Mouse (Mus musculus) T-helper 1 cell (primary cell): ENCODE data around the gene Aifm2.

Experiments
- in situ Hi-C: fragments of 300-600 bp; cut with MboI, MseI; formaldehyde crosslinking; loops from one replicate; pipeline ENCODE4 v1.15.1; 2025; ENCODE audit warnings: high pct_unique_total_duplicates

The Aifm2 gene

DNA sequence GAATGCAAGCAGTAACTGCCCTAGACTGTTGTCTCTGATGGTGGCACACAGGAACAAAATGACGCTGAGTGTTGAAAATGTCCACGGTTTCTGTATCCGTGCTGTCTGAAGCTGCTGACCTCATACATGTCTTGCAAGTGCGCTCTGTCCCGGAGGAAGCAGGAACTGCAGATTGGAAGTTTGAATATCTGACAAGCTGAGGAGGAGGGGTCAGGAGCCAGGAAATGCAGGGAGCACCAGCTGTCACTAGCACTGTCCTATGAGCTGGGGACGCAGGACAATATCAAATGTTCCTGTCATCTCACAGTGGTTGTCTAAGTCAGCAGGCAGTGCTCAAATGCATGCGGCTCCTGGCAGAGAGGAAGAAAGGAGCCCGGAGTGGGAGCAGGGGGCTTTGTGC, 49.6 kb downstream of the Aifm2 start:
- in situ Hi-C loops, result loop anchor here (5.0 kb wide), 1 partner anchor 103 kb away; no protein-coding TSS in a partner anchor

DNA sequence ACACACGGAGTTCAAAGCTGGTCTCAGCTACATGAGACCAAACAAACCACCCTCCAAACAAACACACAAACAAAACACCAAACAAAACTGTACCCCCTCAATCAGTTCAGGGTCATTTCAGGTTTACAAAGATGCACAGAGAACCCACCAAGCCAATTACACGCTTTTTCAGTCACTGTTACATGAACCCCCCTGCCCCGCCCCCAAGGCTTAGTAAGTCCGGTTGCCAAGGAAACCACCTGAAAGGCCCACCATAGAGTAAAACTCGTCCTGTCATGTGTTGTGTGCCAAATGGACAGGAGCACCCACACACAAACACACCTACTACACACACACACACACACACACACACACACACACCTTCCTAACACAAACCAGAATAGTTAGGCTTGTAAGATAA, 50.5 kb downstream of the Aifm2 start:
- in situ Hi-C loops, result loop anchor here (5.0 kb wide), 1 partner anchor 102 kb away; no protein-coding TSS in a partner anchor

DNA sequence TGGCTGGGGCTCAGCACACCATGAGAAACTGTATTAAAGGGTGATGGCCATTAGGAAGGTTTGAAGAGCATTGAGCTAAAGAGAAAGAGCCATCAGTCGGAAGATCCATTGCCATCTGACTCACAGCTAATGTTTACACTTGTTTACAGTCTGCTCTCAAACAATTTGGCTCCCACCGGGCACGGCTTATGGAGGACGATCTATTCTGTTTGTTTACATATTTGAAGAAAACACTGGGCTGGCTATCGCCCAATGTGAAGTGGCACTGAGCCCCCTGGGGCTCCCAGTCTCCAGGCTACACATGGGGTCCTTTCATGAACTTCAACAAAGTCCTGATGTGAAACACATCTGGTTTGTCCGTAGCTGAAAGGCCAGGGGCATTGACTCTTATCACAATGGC, 51.7 kb downstream of the Aifm2 start:
- in situ Hi-C loops, result loop anchor here (5.0 kb wide), 1 partner anchor 100 kb away; no protein-coding TSS in a partner anchor

DNA sequence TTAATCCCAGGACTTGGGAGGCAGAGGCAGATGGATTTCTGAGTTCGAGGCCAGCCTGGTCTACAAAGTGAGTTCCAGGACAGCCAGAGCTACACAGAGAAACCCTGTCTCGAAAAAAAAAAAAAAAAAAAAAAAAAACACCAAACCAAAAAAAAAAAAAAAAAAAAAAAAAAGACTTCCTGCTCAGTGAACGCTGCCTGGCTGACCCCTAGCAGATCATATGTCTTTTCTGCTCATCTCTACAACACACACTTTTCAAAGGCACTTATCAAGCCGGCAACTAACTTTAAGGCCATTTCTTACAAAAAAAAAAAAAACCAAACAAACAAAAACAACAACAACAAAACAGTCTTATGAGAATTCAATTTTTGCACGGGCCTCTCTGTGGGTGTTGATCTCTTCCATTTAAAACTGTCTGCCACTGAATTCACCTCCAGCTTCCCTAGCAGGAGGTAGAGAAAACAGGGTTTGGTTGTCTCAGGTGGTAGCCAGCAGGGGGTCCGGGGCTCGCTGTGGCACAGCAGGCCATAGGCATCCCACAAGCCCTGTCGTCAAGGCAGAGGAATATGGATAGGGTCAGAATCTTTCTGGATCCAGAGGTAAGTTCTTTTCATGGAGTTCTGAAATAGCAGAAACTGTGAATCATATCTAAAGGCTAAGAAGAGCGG, 66.5 kb downstream of the Aifm2 start:
- in situ Hi-C loops, result no loop called here

DNA sequence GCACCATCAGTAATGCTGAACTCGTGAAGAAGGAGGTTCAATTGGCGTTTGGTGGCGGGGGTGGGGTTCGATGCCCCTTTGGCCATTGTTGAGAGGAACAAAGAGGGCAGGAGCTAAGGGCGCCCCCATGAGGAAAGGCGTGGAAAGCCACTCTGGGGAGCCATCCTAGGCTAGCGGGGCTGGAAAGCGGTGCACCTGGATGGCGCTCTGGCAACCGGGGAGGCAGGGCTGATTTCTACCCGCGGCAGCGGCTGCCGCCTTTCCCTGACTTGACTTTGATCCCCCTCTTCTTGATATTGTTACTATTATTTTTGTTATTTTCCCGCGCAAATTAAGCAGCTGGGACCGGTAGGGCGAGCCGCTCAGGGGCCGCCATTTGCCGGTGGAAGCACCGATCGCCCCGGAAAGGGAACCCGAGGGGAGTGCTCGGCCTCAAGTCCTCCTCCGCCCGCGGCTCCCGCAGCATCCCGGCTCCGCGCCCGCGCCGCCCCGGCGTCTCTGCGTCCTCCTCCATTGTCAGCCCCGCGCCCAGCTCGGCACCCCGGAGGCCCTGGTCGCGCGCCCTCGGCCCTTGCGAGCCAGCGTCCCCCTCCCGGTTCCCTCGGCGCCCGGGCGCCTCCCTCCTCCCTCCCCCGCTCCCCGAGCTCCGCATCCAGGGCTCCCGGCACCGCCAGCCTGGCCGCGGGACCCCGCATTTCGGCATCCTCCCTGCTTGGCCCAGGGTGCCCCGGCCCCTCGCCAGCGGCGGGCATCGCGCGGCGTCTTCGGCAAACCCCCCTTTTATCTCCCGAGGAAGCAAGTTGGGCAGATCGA, 67.9 kb downstream of the Aifm2 start:
- in situ Hi-C loops, result no loop called here

DNA sequence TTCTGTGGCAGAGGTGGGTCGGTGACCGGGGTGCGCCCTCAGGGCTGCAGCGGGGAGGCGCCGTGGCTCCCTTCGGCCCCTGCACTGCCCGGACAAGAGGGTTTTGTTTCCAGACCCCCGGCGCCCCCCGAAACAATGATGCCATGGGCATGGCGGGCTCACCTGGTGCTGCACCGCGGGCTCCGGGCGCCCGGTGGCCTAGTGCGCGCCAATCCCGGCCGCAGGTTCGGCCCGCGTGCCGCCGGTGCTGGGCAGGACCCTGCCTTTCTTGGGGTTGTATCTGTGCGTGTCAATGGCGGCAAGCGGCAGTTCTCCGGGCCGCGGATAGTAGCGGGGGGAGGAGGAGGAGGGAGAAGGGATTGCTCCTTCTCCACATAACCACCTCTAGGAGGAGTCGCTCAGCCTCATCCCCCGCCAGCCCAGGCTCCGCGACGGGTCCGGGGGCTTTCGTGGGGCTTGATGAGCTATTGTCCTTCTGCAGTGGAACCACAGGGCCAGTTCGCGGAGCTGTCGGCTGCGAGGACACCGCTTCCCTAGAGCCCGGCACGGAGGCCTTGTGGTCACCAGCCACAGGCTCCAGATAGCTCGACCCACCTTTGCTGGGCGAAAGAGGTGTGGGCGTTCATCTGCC, 68.7 kb downstream of the Aifm2 start, which contains the start of gene H2afy2:
TSS of gene H2afy2 (minus strand) at position 527 of the 631 bp plus-strand sequence.
- in situ Hi-C loops, result no loop called here

DNA sequence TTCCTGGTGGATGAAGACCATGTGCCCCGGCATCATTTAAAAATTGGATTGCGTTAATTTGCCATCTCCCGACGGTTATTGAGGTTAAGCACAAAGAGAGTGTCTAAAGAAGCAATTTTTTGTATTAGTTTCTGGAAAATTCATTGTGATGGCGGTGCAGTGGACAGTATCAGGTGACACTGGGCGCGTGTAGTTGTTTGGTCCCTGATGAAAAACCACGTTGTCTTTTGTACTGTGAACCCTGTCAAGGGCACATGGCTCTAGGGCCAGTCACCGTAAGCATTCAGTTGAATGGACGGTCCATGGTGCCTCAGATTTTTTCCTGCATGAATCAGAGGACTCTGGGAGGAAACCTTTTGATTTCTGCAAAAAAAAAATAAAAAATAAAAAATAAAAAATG, 69.4 kb downstream of the Aifm2 start:
- in situ Hi-C loops, result no loop called here

DNA sequence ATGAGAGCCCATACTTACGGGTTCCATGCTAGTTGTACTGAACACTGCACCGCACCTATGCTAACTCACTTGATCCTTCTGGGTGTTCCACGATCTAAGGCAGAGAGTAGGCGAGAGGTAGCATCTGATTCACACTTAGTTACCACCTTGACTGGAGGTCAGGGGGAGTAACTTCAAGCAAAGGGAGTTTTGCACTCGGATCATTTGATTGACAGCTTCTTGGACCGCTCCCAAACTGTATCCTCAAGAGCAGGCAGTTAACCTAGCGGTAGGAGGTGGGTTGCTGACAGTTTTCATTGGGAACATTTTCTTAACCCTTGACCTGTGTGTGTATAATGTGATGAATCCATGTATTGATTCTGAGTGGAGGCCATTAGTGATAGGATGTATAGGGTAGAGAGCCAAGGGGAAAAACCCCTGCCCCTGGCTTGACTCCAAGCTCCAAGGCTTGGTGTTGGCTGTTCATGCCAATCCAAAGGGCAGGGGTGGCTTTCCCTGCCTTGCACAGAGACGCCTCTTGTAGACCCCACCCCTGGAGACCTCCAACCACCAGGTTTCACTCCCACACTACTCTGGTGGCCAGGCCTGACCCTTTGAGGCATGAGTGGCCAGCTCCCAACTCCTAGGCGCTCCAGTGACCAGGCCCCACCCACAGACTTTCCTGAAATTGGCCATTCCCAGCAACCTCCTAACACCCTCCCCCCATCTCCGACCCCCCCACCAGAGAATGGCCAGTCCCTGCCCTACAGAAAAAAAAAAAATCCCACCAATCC, 72.7 kb downstream of the Aifm2 start:
- in situ Hi-C loops, result no loop called here

DNA sequence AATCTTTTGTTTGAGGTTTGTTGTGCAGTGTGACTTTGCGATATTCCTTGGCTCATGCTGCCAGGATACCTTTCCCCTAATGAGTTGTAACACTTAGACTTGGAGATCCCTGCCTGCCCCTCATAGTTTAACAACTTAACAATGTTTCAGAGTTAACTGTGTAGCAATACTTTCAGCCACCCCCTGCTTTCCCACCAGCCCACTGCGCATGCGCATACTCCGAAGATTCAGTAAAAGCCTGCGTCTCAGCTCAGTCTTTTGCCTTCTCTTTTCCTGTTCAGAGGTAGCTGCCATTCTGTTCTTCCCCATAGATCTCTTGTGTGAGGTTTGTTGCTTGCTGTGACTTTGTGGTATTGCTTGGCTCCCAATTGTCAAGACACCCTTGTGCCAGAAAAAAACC, 73.4 kb downstream of the Aifm2 start:
- in situ Hi-C loops, result no loop called here
